Mouse (Mus musculus) stomach, postnatal 0 days (tissue): ENCODE measurements at regions not wholly inside any gene's neighbourhood (a gene's known extent, or its start where the extent isn't known, plus 50 kb on each side); places are given as distances from the start of the nearest gene placed in this dataset.
"Not testable (repeated sequence)": the region's sequence is repeated elsewhere in the genome, so short reads cannot be mapped to it uniquely, and the experiment has no call there.

Experiments used
- ATAC-seq: fragments of 200-750 bp; cut with Nextera tagmentation; 2 replicates; pipeline ENCODE4 v1.8.0; 2017; ENCODE audit not compliant: low FRiP score, low TSS enrichment
- DNase-seq: peaks from one replicate; pipeline ENCODE4 v3.0.0-alpha.2; 2016; ENCODE audit warnings: low spot score
- H3K27ac ChIP-seq: fragments of 300-500 bp; sonication (generic); replicated peaks from 2 replicates; pipeline ENCODE4 v1.5.1; 2014; ENCODE audit warnings: mild to moderate bottlenecking, control low read depth
- H3K27me3 ChIP-seq: fragments of 300-500 bp; sonication (generic); 2 replicates; pipeline ENCODE4 v1.6.1; 2014; ENCODE audit warnings: low read length; ENCODE audit not compliant: control insufficient read depth, insufficient read depth
- H3K36me3 ChIP-seq: fragments of 300-500 bp; sonication (generic); 2 replicates; pipeline ENCODE4 v1.6.1; 2014; ENCODE audit warnings: low read length, mixed read lengths; ENCODE audit not compliant: control insufficient read depth, insufficient read depth
- H3K4me1 ChIP-seq: fragments of 300-500 bp; sonication (generic); replicated peaks from 2 replicates; pipeline ENCODE4 v1.6.1; 2014; ENCODE audit warnings: antibody characterized with exemption; ENCODE audit not compliant: control insufficient read depth, insufficient read depth
- H3K4me2 ChIP-seq: fragments of 300-500 bp; sonication (generic); replicated peaks from 2 replicates; pipeline ENCODE4 v1.6.1; 2014; ENCODE audit warnings: low read depth, mild to moderate bottlenecking, control low read depth, moderate library complexity
- H3K4me3 ChIP-seq: fragments of 300-500 bp; sonication (generic); 2 replicates; pipeline ENCODE4 v1.5.1; 2014; ENCODE audit warnings: low read depth, low read length, control low read depth
- H3K9ac ChIP-seq: fragments of 300-500 bp; sonication (generic); 2 replicates; pipeline ENCODE4 v1.6.1; 2014; ENCODE audit warnings: mild to moderate bottlenecking, low read length, control low read depth, mixed read lengths
- H3K9me3 ChIP-seq: fragments of 300-500 bp; sonication (generic); 2 replicates; pipeline ENCODE4 v1.6.1; 2016; ENCODE audit warnings: low read length; ENCODE audit not compliant: control insufficient read depth
- CTCF ChIP-seq: IDR thresholded peaks from 2 replicates; pipeline ENCODE4 v1.5.1; 2016; ENCODE audit warnings: antibody characterized with exemption, low read depth, mild to moderate bottlenecking, moderate library complexity
- EP300 ChIP-seq: optimal IDR thresholded peaks from 2 replicates; pipeline ENCODE3; 2016; ENCODE audit warnings: antibody characterized with exemption
- WGBS: fragments of 180-500 bp; shearing (Covaris S2); extraction: QIAGEN DNeasy Blood & Tissue Kit; methylation state at CpG from one replicate; pipeline ENCODE4 v1.1.7; 2014; 5-methylcytosine and 5-hydroxymethylcytosine counted together

DNA sequence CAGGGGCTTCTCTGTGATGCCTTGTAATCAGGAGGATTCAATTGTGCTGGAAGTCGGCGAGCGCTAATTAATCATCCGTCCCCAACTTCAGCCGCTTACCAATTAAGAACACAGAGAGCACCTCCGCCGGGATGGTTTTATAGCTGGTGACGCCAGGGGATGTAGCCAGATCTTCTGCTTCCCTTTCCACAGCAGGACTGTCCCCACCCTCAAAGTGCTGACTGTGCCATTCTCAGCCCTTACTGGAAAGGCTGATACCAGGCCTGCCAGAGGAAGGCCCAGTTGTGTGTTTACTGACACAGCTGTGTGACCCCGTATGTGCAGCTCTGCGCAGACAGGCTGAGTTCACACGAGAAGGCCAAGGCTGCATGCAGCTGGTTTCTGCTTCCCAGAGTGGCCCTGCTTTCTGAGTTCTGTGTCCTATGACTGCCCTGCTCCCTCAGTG, 59.9 kb upstream of the Bend4 start:
- no peaks in the 10 kb centered on the region for H3K9me3 ChIP-seq
- no peak overlapping the region for H3K27ac ChIP-seq
- no peaks in the 10 kb centered on the region for H3K27me3 ChIP-seq
- DNase-seq = no peak
- ATAC-seq = no peak
- TF ChIP-seq CTCF (no peak), EP300 (no peak)
- 52% methylated on average over 11 of the region's 11 CpGs for WGBS
- no peak overlapping the region for H3K4me3 ChIP-seq
- H3K36me3 ChIP-seq = no peaks in the 10 kb centered on the region
- H3K4me1 ChIP-seq = no peaks in the 10 kb centered on the region
- H3K9ac ChIP-seq = no peak overlapping the region
- no peak overlapping the region for H3K4me2 ChIP-seq

DNA sequence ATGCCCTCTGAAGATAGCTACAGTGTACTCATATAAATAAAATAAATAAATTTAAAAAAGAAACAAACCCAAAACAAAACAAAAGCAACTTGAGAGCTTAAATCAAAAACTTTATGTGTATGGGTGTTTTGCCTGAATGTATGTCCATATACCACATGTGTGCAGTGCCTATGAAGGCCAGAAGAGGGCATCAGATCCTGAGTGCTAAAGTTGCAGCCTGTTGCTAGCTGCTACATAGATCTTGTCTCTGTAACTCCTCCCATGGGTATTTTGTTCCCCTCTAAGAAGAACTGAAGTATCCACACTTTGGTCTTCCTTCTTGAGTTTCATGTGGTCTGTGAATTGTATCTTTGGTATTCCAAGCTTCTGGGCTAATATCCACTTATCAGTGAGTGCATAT, 62.6 kb upstream of the Bend4 start:
- H3K4me3 ChIP-seq, H3K4me2 ChIP-seq, H3K9ac ChIP-seq, H3K36me3 ChIP-seq, H3K27me3 ChIP-seq, H3K4me1 ChIP-seq, H3K27ac ChIP-seq, DNase-seq, ATAC-seq, H3K9me3 ChIP-seq: not testable (repeated sequence)
- peak; percentile 34; the same call in 1 of the 2 replicates for TF ChIP-seq CTCF

DNA sequence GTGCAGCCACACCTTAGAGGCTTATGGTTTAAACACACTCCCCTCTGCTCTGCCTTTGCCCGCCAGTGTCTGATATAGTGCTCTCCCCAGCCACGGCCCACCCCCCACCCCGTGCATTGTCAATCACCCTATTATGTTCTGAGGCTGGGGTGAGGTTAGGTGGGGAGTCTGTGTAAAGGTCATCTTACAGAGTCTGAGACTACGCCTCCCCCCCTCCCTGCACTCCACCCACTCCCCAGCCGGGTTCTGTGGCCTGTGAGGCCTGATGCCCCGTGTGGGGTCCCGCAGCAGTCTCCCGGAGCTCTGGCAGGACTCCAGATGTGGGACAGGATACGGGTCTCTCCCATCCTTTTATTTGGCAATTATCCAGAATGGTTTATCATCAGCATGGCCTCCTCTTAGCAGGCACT, 64.8 kb upstream of the Bend4 start:
- Histone ChIP-seq H3K27ac (no peak overlapping the region), H3K9me3 (no peaks in the 10 kb centered on the region), H3K4me2 (no peak overlapping the region), H3K36me3 (no peaks in the 10 kb centered on the region), H3K9ac (no peak overlapping the region), H3K4me1 (no peaks in the 10 kb centered on the region), H3K4me3 (no peak overlapping the region), H3K27me3 (no peaks in the 10 kb centered on the region)
- TF ChIP-seq CTCF (no peak), EP300 (no peak)
- DNase-seq = no peak
- ATAC-seq = no peak
- WGBS = 18% methylated on average over 9 of the region's 9 CpGs

DNA sequence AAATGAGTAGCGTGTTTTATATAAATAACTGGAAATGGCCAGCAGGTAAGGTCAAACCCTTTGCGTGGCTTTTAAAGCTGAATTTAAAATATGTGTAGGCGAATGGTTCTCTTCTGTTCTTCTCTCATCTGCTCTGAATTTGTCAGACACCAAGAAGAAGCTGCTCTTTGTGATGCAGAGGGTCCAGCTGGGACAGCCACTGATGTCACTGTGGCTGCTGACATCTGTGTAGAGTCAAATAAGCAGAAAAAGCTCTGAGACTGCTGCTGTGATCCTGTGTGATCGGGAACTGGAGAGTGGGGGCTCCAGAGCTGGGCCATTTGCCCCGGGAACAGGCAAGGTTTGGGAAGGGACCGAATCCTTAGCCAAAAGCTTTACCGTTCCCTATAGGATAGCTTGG, 68.6 kb upstream of the Bend4 start:
- H3K4me3 ChIP-seq = no peak overlapping the region
- DNase-seq = no peak
- H3K4me2 ChIP-seq = no peak overlapping the region
- H3K9me3 ChIP-seq = no peaks in the 10 kb centered on the region
- H3K9ac ChIP-seq = no peak overlapping the region
- ATAC-seq = no peak
- H3K36me3 ChIP-seq = no peaks in the 10 kb centered on the region
- TF ChIP-seq CTCF (no peak), EP300 (no peak)
- H3K4me1 ChIP-seq = no peaks in the 10 kb centered on the region
- H3K27me3 ChIP-seq = no peaks in the 10 kb centered on the region
- no peak overlapping the region for H3K27ac ChIP-seq
- WGBS = 71% methylated on average over 7 of the region's 7 CpGs

DNA sequence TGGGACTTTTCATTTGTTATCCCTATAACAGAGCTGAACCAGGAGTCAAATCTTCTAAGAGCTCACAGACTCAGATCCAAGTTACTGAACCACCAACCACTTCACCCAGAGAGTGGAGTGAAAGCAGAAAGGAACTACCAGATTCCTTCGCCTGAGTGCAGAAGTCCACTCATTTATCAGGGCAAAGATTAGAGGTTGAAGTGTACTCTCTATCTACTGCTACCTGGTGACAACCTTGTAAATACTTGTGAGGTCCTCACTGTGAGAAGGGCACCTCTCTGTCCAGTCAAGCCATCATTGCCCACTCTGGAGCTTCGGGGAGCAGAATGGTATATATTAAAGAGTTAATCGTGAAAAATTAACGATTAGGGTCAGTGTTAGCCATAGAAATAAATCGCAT, 87.4 kb upstream of the Shisa3 start:
- Histone ChIP-seq H3K27ac (no peak overlapping the region), H3K9ac (no peak overlapping the region), H3K4me1 (no peaks in the 10 kb centered on the region), H3K9me3 (no peaks in the 10 kb centered on the region), H3K4me3 (no peak overlapping the region), H3K4me2 (no peak overlapping the region), H3K27me3 (no peaks in the 10 kb centered on the region), H3K36me3 (no peaks in the 10 kb centered on the region)
- no peak for DNase-seq
- 81% methylated on average over 5 of the region's 5 CpGs for WGBS
- ATAC-seq = no peak
- TF ChIP-seq EP300 = no peak
- no peak for TF ChIP-seq CTCF

DNA sequence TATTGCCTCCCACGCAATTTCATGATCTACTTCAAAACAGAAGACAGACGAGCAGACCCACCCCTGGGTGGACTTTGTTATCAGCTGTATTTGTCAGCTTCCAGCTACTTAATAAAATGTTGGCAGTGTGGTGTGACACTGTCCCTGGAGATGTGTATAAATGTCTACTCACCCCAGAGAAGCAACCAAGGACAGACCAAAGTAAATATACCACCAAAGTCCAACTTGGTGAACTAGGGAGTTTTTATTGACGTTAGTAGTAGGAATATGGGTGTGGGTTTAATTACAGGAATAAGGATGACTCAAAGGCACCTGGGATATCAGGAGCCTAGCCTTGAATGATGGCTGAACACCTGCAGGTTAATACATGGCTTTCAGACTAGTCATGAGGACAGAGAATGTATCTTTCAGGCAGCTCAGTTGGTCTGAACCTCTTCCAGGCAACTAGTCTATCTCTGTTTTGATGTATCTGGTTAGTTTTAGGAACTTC, 86.2 kb upstream of the Shisa3 start:
- TF ChIP-seq CTCF = no peak
- H3K9ac ChIP-seq = no peak overlapping the region
- H3K27me3 ChIP-seq = no peaks in the 10 kb centered on the region
- ATAC-seq = no peak
- no peak overlapping the region for H3K4me3 ChIP-seq
- H3K27ac ChIP-seq = no peak overlapping the region
- no peaks in the 10 kb centered on the region for H3K36me3 ChIP-seq
- WGBS = 69% methylated on average over 3 of the region's 3 CpGs
- no peak for DNase-seq
- no peak overlapping the region for H3K4me2 ChIP-seq
- no peaks in the 10 kb centered on the region for H3K4me1 ChIP-seq
- no peaks in the 10 kb centered on the region for H3K9me3 ChIP-seq

DNA sequence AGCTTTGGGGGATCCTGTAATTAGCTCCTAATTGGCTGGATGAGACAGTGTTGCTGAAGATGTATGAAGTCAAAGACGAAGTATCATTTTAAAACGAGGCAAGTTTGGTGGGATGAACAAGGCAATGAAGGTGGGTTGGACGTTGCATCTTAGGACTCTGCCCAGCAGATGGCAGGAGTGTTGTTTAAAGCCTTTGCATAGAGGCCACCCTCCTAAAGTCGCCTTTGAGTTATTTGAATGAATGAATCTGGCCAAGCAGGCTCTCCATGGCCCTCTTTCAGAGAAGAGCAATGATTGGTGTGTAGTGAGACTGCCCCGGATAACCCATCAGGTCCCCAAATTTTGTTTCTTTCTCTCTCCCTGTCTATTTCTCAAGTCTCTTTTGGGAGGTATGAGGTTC, 77.5 kb upstream of the Shisa3 start:
- Histone ChIP-seq H3K9me3 (no peaks in the 10 kb centered on the region), H3K4me2 (no peak overlapping the region), H3K4me1 (no peaks in the 10 kb centered on the region), H3K27ac (no peak overlapping the region), H3K4me3 (no peak overlapping the region), H3K36me3 (no peaks in the 10 kb centered on the region), H3K27me3 (no peaks in the 10 kb centered on the region), H3K9ac (no peak overlapping the region)
- TF ChIP-seq CTCF = peak; percentile 64
- no peak for TF ChIP-seq EP300
- WGBS = 43% methylated on average over 5 of the region's 5 CpGs
- ATAC-seq (no peak), DNase-seq (no peak)
